Mouse (Mus musculus) lung, postnatal 25 days (tissue): ENCODE measurements at regions not wholly inside any gene's neighbourhood (a gene's known extent, or its start where the extent isn't known, plus 50 kb on each side); places are given as distances from the start of the nearest gene placed in this dataset.
A peak's percentile ranks its signal among the peaks of the same experiment; 100 is the strongest.

Experiments
- DNase-seq: peaks from one replicate; pipeline ENCODE4 v3.0.0; 2022; ENCODE audit warnings: low spot score

- no peak for DNase-seq
Measured at GRCm38 (mm10) chr9:62220451-62220850, 61.6 kb downstream of the Spesp1 start.

DNA sequence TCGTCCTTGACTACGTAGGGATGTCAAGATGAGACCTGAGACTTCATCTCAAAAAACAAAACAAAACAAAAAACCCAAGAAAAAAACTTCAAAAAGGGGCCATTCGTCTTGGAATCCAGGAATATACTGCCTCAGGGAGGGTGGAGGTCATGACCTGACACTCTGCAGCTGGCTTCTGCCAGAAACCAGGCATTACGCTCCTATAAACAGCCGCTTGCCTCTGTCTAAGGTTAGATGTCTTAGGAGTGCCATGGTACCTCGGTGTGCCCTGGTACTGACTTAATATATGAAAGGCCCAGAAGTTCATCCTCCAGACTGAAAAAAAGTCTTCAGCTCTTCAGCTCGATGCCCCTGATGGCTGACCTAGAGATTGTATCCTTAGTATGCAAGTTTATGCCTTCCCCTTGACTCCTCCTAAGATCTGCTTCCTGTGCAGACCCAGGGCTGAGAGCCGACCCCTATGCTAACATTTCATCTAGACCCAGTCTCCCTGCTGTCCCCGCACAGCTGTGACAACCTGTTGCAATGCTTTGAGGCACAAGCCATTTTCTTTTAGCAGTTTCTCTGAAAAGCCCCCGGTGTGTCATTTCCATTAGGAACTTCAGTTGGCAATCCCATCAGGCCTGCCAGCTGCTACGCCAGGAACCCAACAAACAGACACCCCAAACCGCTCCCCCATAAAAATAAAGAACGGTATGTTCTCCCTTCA, 66.7 kb downstream of the Spesp1 start:
- no peak for DNase-seq

DNA sequence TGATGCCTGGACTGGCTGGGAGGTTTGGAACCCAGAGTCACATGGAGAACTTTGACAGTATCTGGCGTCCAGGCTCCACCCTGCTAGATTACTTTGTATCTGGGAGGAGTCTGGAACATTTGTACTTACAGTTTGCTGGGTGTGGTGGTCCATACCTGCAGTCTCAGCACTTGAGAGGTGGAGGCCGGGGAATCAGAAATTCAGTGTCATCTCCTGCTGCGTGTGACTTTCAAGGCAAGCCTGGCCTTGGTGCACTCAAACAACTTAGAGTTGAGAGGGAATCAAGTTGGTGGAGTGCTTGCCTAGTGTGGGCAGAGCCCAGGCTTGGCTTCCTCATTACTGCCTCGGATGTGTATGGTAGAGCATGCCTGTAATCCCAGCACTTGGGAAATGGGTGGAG, 67.5 kb downstream of the Spesp1 start:
- no peak for DNase-seq

DNA sequence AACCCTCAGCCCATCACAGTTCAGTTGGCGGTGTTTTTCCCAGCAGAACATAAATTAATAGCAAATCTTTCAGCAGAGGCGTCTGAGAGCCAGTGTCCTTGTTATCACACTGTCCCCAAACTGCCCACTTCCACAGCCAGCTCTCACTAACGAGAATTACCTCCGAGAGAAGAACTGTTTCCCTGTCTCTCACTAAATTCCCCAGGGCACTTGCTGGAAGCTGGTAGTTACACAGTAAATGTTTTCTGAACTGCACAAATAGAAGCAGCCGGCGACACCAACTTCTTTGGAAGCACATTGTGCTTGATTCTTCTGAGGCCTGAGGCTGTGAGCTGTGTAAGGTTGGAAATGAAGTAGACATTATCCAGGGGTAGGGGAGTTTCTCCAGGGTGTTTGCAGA, 69.4 kb downstream of the Spesp1 start:
- DNase-seq, result no peak

GRCm38 (mm10) chr9:62210815-62211214, 71.2 kb downstream of the Spesp1 start:
- DNase-seq, result no peak

- no peak for DNase-seq
Measured at GRCm38 (mm10) chr9:62208436-62208835, 73.6 kb downstream of the Spesp1 start.

DNA sequence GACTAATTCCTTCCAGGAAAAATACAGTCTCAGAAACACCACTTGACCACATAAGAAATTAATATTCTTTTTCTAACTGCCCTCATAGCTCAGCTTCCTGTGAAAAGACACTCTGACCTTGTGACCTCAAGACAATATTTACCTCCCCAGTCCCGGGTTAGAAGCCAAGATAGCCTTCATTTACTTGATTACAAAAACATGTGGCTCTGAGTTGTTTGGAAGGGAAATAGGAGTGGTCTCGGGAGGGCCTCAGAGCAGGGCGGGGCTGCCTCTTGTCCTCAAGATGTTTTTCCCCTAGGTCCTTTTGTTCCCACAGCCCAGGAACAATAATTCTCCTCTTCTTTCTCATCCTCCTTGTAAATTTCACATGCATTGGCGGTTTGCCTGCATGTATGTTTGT, 76.7 kb downstream of the Spesp1 start:
- DNase-seq, result peak; percentile 34

- DNase-seq, result no peak
Measured at GRCm38 (mm10) chr9:62203556-62203955, 78.5 kb downstream of the Spesp1 start.

DNA sequence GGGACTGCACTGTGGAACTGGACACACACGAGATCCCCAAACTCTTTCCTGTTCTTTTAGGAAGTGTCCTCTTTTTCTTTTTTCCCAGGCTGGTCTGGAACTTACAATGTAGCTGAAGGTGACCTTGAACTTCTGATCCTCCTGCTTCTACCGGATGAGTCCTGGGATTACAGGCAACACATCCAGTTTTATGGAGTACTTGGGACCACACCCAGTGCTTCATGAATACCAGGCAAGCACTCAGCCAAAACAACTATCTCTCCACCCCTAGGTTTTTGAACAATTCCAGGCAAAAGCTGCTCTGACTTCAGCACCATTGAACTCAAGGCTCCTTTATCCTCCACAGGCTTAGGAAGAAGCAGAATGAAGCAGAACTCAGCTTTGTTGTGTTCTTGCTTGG, 79.7 kb downstream of the Spesp1 start:
- no peak for DNase-seq

- DNase-seq, result no peak
Measured at GRCm38 (mm10) chr9:62197486-62197885, 75.0 kb upstream of the Glce start.

GRCm38 (mm10) chr9:62192424-62192892, 70.0 kb upstream of the Glce start:
- no peak for DNase-seq

GRCm38 (mm10) chr9:62190474-62190873, 68.0 kb upstream of the Glce start:
- DNase-seq, result no peak

GRCm38 (mm10) chr9:62188835-62189234, 66.4 kb upstream of the Glce start:
- no peak for DNase-seq

- DNase-seq, result no peak
Measured at GRCm38 (mm10) chr9:62188379-62188778, 65.9 kb upstream of the Glce start.

GRCm38 (mm10) chr9:62186886-62187285, 64.4 kb upstream of the Glce start:
- DNase-seq, result no peak

- DNase-seq, result no peak
Measured at GRCm38 (mm10) chr9:62185516-62186280, 63.2 kb upstream of the Glce start.

GRCm38 (mm10) chr9:62181182-62181830, 58.9 kb upstream of the Glce start:
- DNase-seq, result no peak

- no peak for DNase-seq
Measured at GRCm38 (mm10) chr9:62180456-62181181, 58.2 kb upstream of the Glce start.

DNA sequence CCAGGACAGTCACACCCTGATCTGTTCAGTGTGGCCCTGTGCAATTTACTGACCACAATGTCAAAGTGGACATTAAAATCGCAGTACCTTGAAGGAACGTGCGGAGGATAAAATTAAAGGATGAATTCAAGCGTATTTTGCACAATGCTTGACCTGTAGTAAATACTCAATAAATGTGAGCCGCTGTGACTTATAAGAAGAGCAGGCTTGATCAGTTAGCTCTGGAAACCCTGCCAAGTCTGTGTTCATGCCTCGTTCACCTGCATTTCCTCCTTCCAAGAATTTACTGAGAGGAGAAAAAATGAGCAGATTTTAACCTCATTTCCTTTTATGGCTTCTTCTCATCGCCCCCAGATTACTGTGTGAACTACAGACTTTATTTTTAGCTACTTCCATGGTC, 52.2 kb upstream of the Glce start:
- DNase-seq, result no peak
